Mouse (Mus musculus) kidney, postnatal 0 days (tissue): ENCODE results near the gene Id1. TPM values are rescaled to one million over a fixed set of nuclear protein-coding genes. Genes with fewer than 3 reads are reported as not detected.
A peak's percentile ranks its signal among the peaks of the same experiment; 100 is the strongest.

ENCODE experiments used
- ATAC-seq: fragments of 200-750 bp; cut with Nextera tagmentation; replicated peaks from 2 replicates; pipeline ENCODE4 v1.8.0; 2017; ENCODE audit warnings: low read depth, moderate number of reproducible peaks, moderate TSS enrichment, moderate library complexity; ENCODE audit not compliant: low FRiP score
- DNase-seq: peaks from one replicate; pipeline ENCODE4 v3.0.0-alpha.2; 2016; ENCODE audit warnings: low spot score
- H3K27ac ChIP-seq: fragments of 300-500 bp; sonication (generic); 2 replicates; pipeline ENCODE4 v1.5.1; 2014; ENCODE audit warnings: mild to moderate bottlenecking
- H3K27me3 ChIP-seq: fragments of 300-500 bp; sonication (generic); 2 replicates; pipeline ENCODE4 v1.6.1; 2014; ENCODE audit warnings: low read length, mixed read lengths; ENCODE audit not compliant: insufficient read depth
- H3K36me3 ChIP-seq: fragments of 300-500 bp; sonication (generic); 2 replicates; pipeline ENCODE4 v1.6.1; 2014; ENCODE audit warnings: low read length, mixed read lengths; ENCODE audit not compliant: insufficient read depth
- H3K4me1 ChIP-seq: fragments of 300-500 bp; sonication (generic); replicated peaks from 2 replicates; pipeline ENCODE4 v1.6.1; 2014; ENCODE audit warnings: antibody characterized with exemption, low read length, mixed read lengths; ENCODE audit not compliant: insufficient read depth
- H3K4me2 ChIP-seq: fragments of 300-500 bp; sonication (generic); 2 replicates; pipeline ENCODE4 v1.6.1; 2014; ENCODE audit warnings: mild to moderate bottlenecking, low read length, moderate library complexity, mixed read lengths
- H3K4me3 ChIP-seq: fragments of 300-500 bp; sonication (generic); replicated peaks from 2 replicates; pipeline ENCODE4 v1.5.1; 2014; ENCODE audit warnings: low read depth, low read length
- H3K9ac ChIP-seq: fragments of 300-500 bp; sonication (generic); 2 replicates; pipeline ENCODE4 v1.6.1; 2014; ENCODE audit warnings: low read depth, low read length
- H3K9me3 ChIP-seq: fragments of 300-500 bp; sonication (generic); replicated peaks from 2 replicates; pipeline ENCODE4 v1.6.1; 2016; ENCODE audit warnings: low read length, inconsistent platforms, mixed read lengths
- CTCF ChIP-seq: IDR thresholded peaks from 2 replicates; pipeline ENCODE4 v1.5.1; 2016; ENCODE audit warnings: antibody characterized with exemption, low read depth, mild to moderate bottlenecking, moderate library complexity
- WGBS: fragments of 180-500 bp; shearing (Covaris S2); extraction: QIAGEN DNeasy Blood & Tissue Kit; methylation state at CpG from one replicate; pipeline ENCODE4 v1.1.7; 2014; 5-methylcytosine and 5-hydroxymethylcytosine counted together
- polyA plus RNA-seq: library from polyadenylated mRNA; unstranded; fragments of >200 nt; fragmentation: Nextera tagmentation; extraction: Ambion mirVana; gene quantifications from 2 replicates; pipeline ENCODE4 v1.2.1, GENCODE M21; 2015

Gene Id1
- polyA plus RNA-seq, 1 experiment from 2014 or later, result 194 TPM

DNA sequence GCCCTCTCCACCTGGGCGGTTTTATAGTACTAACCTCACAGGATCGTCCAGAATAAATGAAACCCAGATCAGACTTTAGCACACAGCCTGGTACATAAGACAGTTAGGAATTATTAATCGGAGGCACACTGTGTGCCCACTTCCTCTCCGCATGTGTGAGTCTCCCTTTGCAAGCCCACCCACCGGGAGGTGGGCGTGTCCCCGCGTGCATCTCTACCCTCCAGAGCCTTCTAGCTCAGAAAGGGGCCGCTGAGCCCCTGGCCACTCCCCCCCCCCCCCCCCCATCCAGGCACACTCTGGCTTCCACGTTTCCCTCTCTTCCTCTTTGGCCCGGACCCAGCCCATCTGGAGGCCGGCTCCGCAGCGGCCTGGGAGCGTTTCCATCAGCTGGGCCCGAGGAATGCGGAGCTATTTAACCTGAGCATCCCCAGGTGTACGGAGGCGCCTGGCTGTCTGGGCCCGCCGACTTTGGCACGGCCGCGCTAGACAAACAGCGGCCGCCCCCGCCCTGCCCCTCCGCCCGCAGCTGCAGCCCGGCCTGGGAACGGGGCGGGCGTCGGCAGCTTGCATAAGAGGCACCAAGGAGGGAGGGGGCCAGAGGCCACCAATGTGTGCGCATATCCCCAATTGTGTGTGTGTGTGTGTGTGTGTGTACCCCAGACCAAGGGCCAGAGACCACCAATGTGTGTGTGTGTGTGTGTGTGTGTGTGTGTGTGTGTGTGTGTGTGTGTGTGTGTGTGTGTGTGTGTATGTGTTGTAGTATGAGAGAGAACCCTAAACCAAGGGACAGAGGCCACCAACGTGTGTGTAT, 3.2 kb downstream of the Id1 start:
- H3K4me2 ChIP-seq, result peak overlapping the region; percentile 74
- under 1% methylated on average over 36 of the region's 36 CpGs for WGBS
- DNase-seq, result peak; percentile 89

DNA sequence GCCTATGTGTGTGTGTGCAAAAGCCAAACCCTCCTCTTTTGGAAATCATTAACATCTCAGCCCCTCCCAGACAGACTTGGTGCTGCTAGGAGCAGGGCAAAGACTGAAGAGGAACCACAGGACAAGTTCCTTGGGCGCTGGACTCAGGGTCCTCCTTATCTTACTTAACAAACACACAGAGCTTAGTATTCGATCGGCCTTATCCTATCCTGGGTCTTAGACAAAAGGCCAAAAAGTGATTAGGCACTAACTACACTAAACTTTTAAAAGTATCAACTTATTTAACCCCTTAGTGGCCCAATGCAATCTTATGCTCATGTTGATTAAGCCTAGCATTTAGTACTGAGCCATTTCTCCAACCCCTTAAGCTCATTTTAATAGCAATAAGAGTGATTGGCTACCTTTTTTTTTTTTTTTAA, 3.8 kb downstream of the Id1 start:
- no peak overlapping the region for H3K9ac ChIP-seq
- peak overlapping the region; percentile 74 for H3K4me2 ChIP-seq
- ATAC-seq, result peak; percentile 49
- peaks cover 23% of the 10 kb centered on the region for H3K4me1 ChIP-seq
- H3K36me3 ChIP-seq, result no peaks in the 10 kb centered on the region
- 5% methylated on average over 3 of the region's 3 CpGs for WGBS
- peak; percentile 79 for DNase-seq
- no peak for TF ChIP-seq CTCF
- H3K27ac ChIP-seq, result peak overlapping the region; percentile 93
- H3K9me3 ChIP-seq, result no peaks in the 10 kb centered on the region
- no peak overlapping the region; the same call in 1 of the 2 replicates for H3K4me3 ChIP-seq
- H3K27me3 ChIP-seq, result no peaks in the 10 kb centered on the region

More for the DNA sequence above, 3.2 kb downstream of the Id1 start:
- no peak for TF ChIP-seq CTCF
- peak; percentile 70 for ATAC-seq
- peaks cover 29% of the 10 kb centered on the region for H3K4me1 ChIP-seq
- H3K9me3 ChIP-seq, result no peaks in the 10 kb centered on the region
- H3K4me3 ChIP-seq, result peak overlapping the region; percentile 86
- H3K27me3 ChIP-seq, result no peaks in the 10 kb centered on the region
- peak overlapping the region; percentile 91 for H3K9ac ChIP-seq
- peak overlapping the region; percentile 93 for H3K27ac ChIP-seq
- no peaks in the 10 kb centered on the region for H3K36me3 ChIP-seq

- no peak for DNase-seq
- no peak overlapping the region for H3K4me2 ChIP-seq
- H3K9ac ChIP-seq, result no peak overlapping the region
- no peak for TF ChIP-seq CTCF
- no peak for ATAC-seq
- no peaks in the 10 kb centered on the region for H3K36me3 ChIP-seq
- peak overlapping the region; percentile 93 for H3K27ac ChIP-seq
- peaks cover 19% of the 10 kb centered on the region for H3K4me1 ChIP-seq
- WGBS, result 76% methylated on average over 5 of the region's 5 CpGs
- no peaks in the 10 kb centered on the region for H3K27me3 ChIP-seq
- no peak overlapping the region for H3K4me3 ChIP-seq
- no peaks in the 10 kb centered on the region for H3K9me3 ChIP-seq
Observed at GRCm38 (mm10) chr2:152740490-152740889, 4.4 kb downstream of the Id1 start.

DNA sequence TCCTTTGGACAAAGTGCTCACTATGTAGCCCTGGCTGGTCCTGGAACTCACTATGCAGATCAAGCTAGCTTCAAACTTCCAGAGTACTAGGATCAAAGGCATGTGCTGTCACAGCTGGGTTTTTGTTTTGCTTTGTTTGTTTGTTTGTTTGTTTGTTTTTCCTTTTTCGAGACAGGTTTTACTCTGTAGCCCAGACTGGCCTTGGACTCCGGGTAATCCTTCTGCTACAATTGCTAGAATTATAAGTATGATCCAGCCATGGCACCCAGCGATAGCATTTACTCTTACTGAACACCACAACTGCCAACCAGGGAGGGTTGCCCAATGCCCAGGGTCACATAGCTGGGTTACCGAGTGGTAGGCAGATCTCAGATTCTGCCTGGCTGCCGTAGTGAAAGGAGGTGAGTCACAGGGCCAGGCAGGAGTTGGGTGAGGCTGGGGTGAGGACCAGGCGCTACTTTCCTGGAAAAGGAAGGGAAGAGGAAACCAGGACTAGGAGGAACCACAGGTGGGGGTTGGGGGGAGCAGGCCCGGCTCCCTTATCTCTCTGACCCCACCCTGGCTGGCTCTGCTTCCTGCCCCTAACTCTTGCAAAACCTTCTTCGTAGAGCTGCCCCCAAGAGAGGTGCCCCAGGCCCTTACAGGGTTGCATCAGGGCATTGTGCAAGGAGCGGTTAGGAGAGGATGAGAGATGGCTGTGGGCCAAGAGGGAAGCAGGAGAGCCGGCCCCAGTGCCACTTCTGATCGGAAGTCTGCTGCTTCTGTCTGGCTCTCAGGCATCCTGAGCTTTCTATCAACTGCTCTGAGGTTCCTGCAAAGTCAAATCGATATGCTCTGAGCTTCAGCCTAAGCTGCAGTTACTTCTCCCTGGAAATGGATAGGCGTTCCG, 5.3 kb downstream of the Id1 start:
- H3K9ac ChIP-seq, result peak overlapping the region; percentile 20; the same call in 1 of the 2 replicates
- H3K27me3 ChIP-seq, result no peaks in the 10 kb centered on the region
- 36% methylated on average over 14 of the region's 14 CpGs for WGBS
- no peak for TF ChIP-seq CTCF
- peak overlapping the region; percentile 23; the same call in 1 of the 2 replicates for H3K4me2 ChIP-seq
- H3K27ac ChIP-seq, result peak overlapping the region; percentile 93
- H3K9me3 ChIP-seq, result no peaks in the 10 kb centered on the region
- ATAC-seq (peak; percentile 6; the same call in 1 of the 2 replicates), DNase-seq (peak; percentile 84)
- no peak overlapping the region for H3K4me3 ChIP-seq
- peaks cover 18% of the 10 kb centered on the region for H3K4me1 ChIP-seq
- H3K36me3 ChIP-seq, result no peaks in the 10 kb centered on the region

DNA sequence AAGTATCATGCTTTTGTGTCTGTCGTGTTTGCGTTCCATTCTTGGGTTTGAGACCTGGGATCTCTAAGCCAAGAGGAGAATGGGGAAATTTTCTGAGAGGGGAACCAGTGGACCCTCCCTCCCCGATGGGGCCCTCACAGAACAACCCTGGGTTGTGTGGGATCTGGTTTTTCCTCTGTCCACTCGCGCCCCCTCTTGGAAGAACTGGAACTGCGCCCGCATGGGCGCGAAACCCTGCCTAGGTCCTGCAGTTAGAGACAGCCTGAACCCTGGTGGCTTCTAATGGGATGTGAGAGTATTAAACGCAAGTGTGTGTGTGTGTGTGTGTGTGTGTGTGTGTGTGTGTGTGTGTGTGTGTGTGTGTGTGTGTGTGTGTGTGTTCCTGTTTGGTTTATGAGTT, 6.4 kb downstream of the Id1 start:
- peak; percentile 85 for DNase-seq
- peak; percentile 22; the same call in 1 of the 2 replicates for ATAC-seq
- no peak overlapping the region for H3K9ac ChIP-seq
- H3K27me3 ChIP-seq, result no peaks in the 10 kb centered on the region
- 27% methylated on average over 10 of the region's 10 CpGs for WGBS
- peaks cover 18% of the 10 kb centered on the region for H3K4me1 ChIP-seq
- TF ChIP-seq CTCF, result peak; percentile 85
- H3K36me3 ChIP-seq, result no peaks in the 10 kb centered on the region
- H3K9me3 ChIP-seq, result no peaks in the 10 kb centered on the region
- H3K4me3 ChIP-seq, result no peak overlapping the region
- peak overlapping the region; percentile 93 for H3K27ac ChIP-seq
- 0 out of 2 replicates have a peak overlapping the region, but pooled peaks have one; percentile 23 for H3K4me2 ChIP-seq
